Mouse (Mus musculus) thymus, adult 2 months (tissue): ENCODE results near the gene Pgf.

Experiments
- CTCF ChIP-seq: fragments of 200-500 bp; IDR thresholded peaks from 2 replicates; pipeline ENCODE4 v1.5.1; 2012; ENCODE audit warnings: mild to moderate bottlenecking, control low read depth, low read length, moderate library complexity, borderline replicate concordance; ENCODE audit not compliant: control insufficient read depth, poor library complexity, insufficient read depth; ENCODE audit errors: extremely low read depth
- POLR2A ChIP-seq: fragments of 200-500 bp; IDR thresholded peaks from 2 replicates; pipeline ENCODE4 v1.6.1; 2012; ENCODE audit warnings: mild to moderate bottlenecking, low read length, control low read depth, moderate library complexity; ENCODE audit not compliant: control insufficient read depth, poor library complexity, insufficient read depth; ENCODE audit errors: extremely low read depth

- no peak for TF ChIP-seq POLR2A
- 0 out of 2 replicates have a peak, but pooled peaks have one; percentile 8 for TF ChIP-seq CTCF
Measured at GRCm38 (mm10) chr12:85181475-85182344, 4.1 kb upstream of the Pgf start.
